Mouse (Mus musculus) testis, adult 2 months (tissue): ENCODE data around the gene Cant1. TPM values are rescaled to one million over a fixed set of nuclear protein-coding genes. Genes with fewer than 3 reads are reported as not detected.
"Not testable (repeated sequence)": the region's sequence is repeated elsewhere in the genome, so short reads cannot be mapped to it uniquely, and the experiment has no call there.

Source experiments
- H3K27ac ChIP-seq: fragments of 200-500 bp; 2 replicates; pipeline ENCODE4 v1.5.1; 2012; ENCODE audit warnings: low read depth, low read length; ENCODE audit not compliant: control insufficient read depth, insufficient read depth
- H3K27me3 ChIP-seq: fragments of 200-500 bp; 2 replicates; pipeline ENCODE4 v1.6.1; 2012; ENCODE audit warnings: mild to moderate bottlenecking, low read length, moderate library complexity; ENCODE audit not compliant: control insufficient read depth, insufficient read depth
- H3K36me3 ChIP-seq: fragments of 200-500 bp; 2 replicates; pipeline ENCODE4 v1.6.1; 2012; ENCODE audit warnings: mild to moderate bottlenecking, low read length; ENCODE audit not compliant: control insufficient read depth, insufficient read depth
- H3K4me1 ChIP-seq: fragments of 200-500 bp; 2 replicates; pipeline ENCODE4 v1.6.1; 2012; ENCODE audit warnings: low read length; ENCODE audit not compliant: control insufficient read depth, insufficient read depth
- H3K4me3 ChIP-seq: fragments of 200-500 bp; 2 replicates; pipeline ENCODE4 v1.5.1; 2012; ENCODE audit warnings: low read depth, mild to moderate bottlenecking, low read length, moderate library complexity, mixed read lengths; ENCODE audit not compliant: control insufficient read depth
- CTCF ChIP-seq: fragments of 200-500 bp; IDR thresholded peaks from 2 replicates; pipeline ENCODE4 v1.5.1; 2012; ENCODE audit warnings: low read depth, mild to moderate bottlenecking, inconsistent platforms, low read length, moderate library complexity; ENCODE audit not compliant: control insufficient read depth, insufficient read depth, insufficient replicate concordance
- POLR2A ChIP-seq: fragments of 200-500 bp; IDR thresholded peaks from 2 replicates; pipeline ENCODE4 v1.6.1; 2012; ENCODE audit warnings: low read depth, mild to moderate bottlenecking, inconsistent platforms, low read length, moderate library complexity; ENCODE audit not compliant: control insufficient read depth
- polyA plus RNA-seq: library from polyadenylated mRNA; depleted of rRNA; stranded (reverse); fragments of >200 nt; gene quantifications from 2 replicates; pipeline ENCODE4 v1.2.3, GENCODE M21; 2012

Gene Cant1
- polyA plus RNA-seq, 1 experiment: 37.8 TPM

- no peaks in the 10 kb centered on the region for H3K36me3 ChIP-seq
- H3K4me3 ChIP-seq: no peak overlapping the region
- TF ChIP-seq POLR2A: no peak
- no peak for TF ChIP-seq CTCF
- H3K27ac ChIP-seq: no peak overlapping the region
- no peaks in the 10 kb centered on the region for H3K27me3 ChIP-seq
- no peaks in the 10 kb centered on the region for H3K4me1 ChIP-seq
These were observed 20.9 kb downstream of the Cant1 start for GRCm38 (mm10) chr11:118397806-118398530.

- Histone ChIP-seq H3K36me3 (no peaks in the 10 kb centered on the region), H3K4me3 (no peak overlapping the region), H3K27ac (no peak overlapping the region), H3K27me3 (no peaks in the 10 kb centered on the region), H3K4me1 (peaks cover 12% of the 10 kb centered on the region)
- no peak for TF ChIP-seq POLR2A
- no peak for TF ChIP-seq CTCF
These were observed 24.3 kb downstream of the Cant1 start for GRCm38 (mm10) chr11:118394538-118394937.

GRCm38 (mm10) chr11:118393991-118394390 lies 24.9 kb downstream of the Cant1 start:
- Histone ChIP-seq H3K4me3 (no peak overlapping the region), H3K4me1 (peaks cover 12% of the 10 kb centered on the region), H3K27me3 (no peaks in the 10 kb centered on the region), H3K36me3 (no peaks in the 10 kb centered on the region), H3K27ac (no peak overlapping the region)
- no peak for TF ChIP-seq CTCF
- TF ChIP-seq POLR2A: no peak

- not testable (repeated sequence) for H3K4me3 ChIP-seq, H3K27me3 ChIP-seq, H3K36me3 ChIP-seq, H3K27ac ChIP-seq
- peaks cover 12% of the 10 kb centered on the region for H3K4me1 ChIP-seq
These were observed 31.1 kb downstream of the Cant1 start for GRCm38 (mm10) chr11:118387816-118388215.

GRCm38 (mm10) chr11:118379251-118380009 lies 39.5 kb downstream of the Cant1 start:
- TF ChIP-seq POLR2A (no peak), CTCF (peak; percentile 79; the same call in 1 of the 2 replicates)
- no peaks in the 10 kb centered on the region for H3K27me3 ChIP-seq
- no peaks in the 10 kb centered on the region for H3K36me3 ChIP-seq
- no peak overlapping the region for H3K4me3 ChIP-seq
- H3K27ac ChIP-seq: no peak overlapping the region
- H3K4me1 ChIP-seq: peaks cover 4% of the 10 kb centered on the region

GRCm38 (mm10) chr11:118378656-118379055 lies 40.2 kb downstream of the Cant1 start:
- TF ChIP-seq POLR2A (no peak), CTCF (no peak)
- Histone ChIP-seq H3K27me3 (no peaks in the 10 kb centered on the region), H3K27ac (no peak overlapping the region), H3K36me3 (no peaks in the 10 kb centered on the region), H3K4me3 (no peak overlapping the region), H3K4me1 (peaks cover 4% of the 10 kb centered on the region)

GRCm38 (mm10) chr11:118376323-118376722 lies 42.6 kb downstream of the Cant1 start:
- not testable (repeated sequence) for H3K4me3 ChIP-seq, H3K36me3 ChIP-seq, H3K27ac ChIP-seq, H3K27me3 ChIP-seq, H3K4me1 ChIP-seq

GRCm38 (mm10) chr11:118375881-118376280 lies 43.0 kb downstream of the Cant1 start:
- H3K4me3 ChIP-seq: no peak overlapping the region
- TF ChIP-seq CTCF (no peak), POLR2A (no peak)
- H3K27ac ChIP-seq: no peak overlapping the region

More at GRCm38 (mm10) chr11:118375881-118376280, 43.0 kb downstream of the Cant1 start:
- H3K36me3 ChIP-seq: no peaks in the 10 kb centered on the region
- no peaks in the 10 kb centered on the region for H3K27me3 ChIP-seq
- H3K4me1 ChIP-seq: peaks cover 4% of the 10 kb centered on the region
